Mouse (Mus musculus): Measurements from ENCODE around the gene Gtf2h1.
"Not testable (repeated sequence)": the region's sequence is repeated elsewhere in the genome, so short reads cannot be mapped to it uniquely, and the experiment has no call there.

Gtf2h1 gene

DNA sequence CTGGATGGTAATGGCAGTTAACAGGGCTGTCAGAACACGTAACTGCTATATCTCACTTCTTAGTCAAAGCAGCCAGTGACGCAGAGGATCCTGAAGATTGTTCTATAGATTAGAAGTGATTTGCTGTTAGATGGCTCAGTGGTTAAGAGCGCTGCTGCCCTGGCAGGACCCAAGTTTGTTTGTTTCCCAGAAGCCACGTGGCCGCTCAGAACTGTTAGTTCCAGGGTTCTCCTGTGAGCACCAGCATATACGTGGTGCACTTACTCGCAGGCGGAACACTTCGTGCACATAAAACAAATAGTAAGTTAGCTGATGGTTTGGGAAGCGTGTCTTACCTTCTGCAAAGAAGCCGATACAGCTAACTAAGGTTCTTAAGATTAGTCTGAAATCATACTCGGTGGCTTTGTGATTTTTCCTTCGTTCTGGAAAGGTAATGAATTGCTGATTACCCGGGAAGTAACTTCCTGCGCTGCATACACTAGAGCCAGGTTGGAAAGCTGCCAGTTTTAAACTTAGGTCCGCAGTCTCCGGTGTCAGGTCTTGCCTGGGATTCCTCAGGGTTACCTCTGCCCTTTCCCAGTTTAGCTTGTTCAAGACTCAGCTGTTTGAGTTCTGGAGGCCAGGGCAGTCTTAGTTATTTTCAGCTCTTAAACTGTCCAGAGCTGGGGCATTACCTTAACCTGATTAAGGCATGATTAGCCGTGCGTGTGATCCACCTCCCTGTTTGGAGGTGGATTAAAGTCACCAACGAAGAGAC lies 31.3 kb downstream of the Gtf2h1 start:
- Histone ChIP-seq H3K27me3 (ENCODE audit: insufficient read depth, low read length) (no peaks in the 10 kb centered on the region), H3K4me3 (replicated peaks; ENCODE audit: low read length) (no peak overlapping the region), H3K36me3 (ENCODE audit: insufficient read depth, low read length) (peaks cover 23% of the 10 kb centered on the region), H3K9me3 (ENCODE audit: low read length) (no peaks in the 10 kb centered on the region), H3K4me1 (replicated peaks; ENCODE audit: low read depth, low read length) (peaks cover 52% of the 10 kb centered on the region)
- TF ChIP-seq CTCF (conservative IDR thresholded peaks at IDR 0.05; ENCODE audit: low read length) (no peak), POU5F1 (IDR thresholded peaks at IDR 0.05; ENCODE audit: borderline replicate concordance, low read length) (no peak), NANOG (IDR thresholded peaks at IDR 0.05; ENCODE audit: borderline replicate concordance, low read length) (no peak)

- peaks cover 58% of the 10 kb centered on the region for H3K4me1 ChIP-seq (replicated peaks; ENCODE audit: low read depth, low read length)
- TF ChIP-seq NANOG (IDR thresholded peaks at IDR 0.05; ENCODE audit: borderline replicate concordance, low read length) (no peak), CTCF (conservative IDR thresholded peaks at IDR 0.05; ENCODE audit: low read length) (no peak), POU5F1 (IDR thresholded peaks at IDR 0.05; ENCODE audit: borderline replicate concordance, low read length) (no peak)
Observed at GRCm38 (mm10) chr7:46827803-46828184, 31.9 kb downstream of the Gtf2h1 start.

GRCm38 (mm10) chr7:46829911-46830310 lies 34.0 kb downstream of the Gtf2h1 start:
- no peaks in the 10 kb centered on the region for H3K36me3 ChIP-seq (ENCODE audit: insufficient read depth, low read length)
- no peak overlapping the region for H3K4me3 ChIP-seq (replicated peaks; ENCODE audit: low read length)
- TF ChIP-seq POU5F1 (IDR thresholded peaks at IDR 0.05; ENCODE audit: borderline replicate concordance, low read length) (no peak), NANOG (IDR thresholded peaks at IDR 0.05; ENCODE audit: borderline replicate concordance, low read length) (no peak), CTCF (conservative IDR thresholded peaks at IDR 0.05; ENCODE audit: low read length) (no peak)
- H3K4me1 ChIP-seq (replicated peaks; ENCODE audit: low read depth, low read length), result peaks cover 55% of the 10 kb centered on the region
- H3K9me3 ChIP-seq (ENCODE audit: low read length), result no peaks in the 10 kb centered on the region
- no peaks in the 10 kb centered on the region for H3K27me3 ChIP-seq (ENCODE audit: insufficient read depth, low read length)

More at GRCm38 (mm10) chr7:46827803-46828184, 31.9 kb downstream of the Gtf2h1 start:
- Histone ChIP-seq H3K36me3 (ENCODE audit: insufficient read depth, low read length) (peaks cover 18% of the 10 kb centered on the region), H3K9me3 (ENCODE audit: low read length) (no peaks in the 10 kb centered on the region), H3K27me3 (ENCODE audit: insufficient read depth, low read length) (no peaks in the 10 kb centered on the region), H3K4me3 (replicated peaks; ENCODE audit: low read length) (no peak overlapping the region)

- no peaks in the 10 kb centered on the region for H3K9me3 ChIP-seq (ENCODE audit: low read length)
- H3K27me3 ChIP-seq (ENCODE audit: insufficient read depth, low read length), result no peaks in the 10 kb centered on the region
- no peak for TF ChIP-seq POU5F1 (IDR thresholded peaks at IDR 0.05; ENCODE audit: borderline replicate concordance, low read length)
- no peak for TF ChIP-seq NANOG (IDR thresholded peaks at IDR 0.05; ENCODE audit: borderline replicate concordance, low read length)
- no peak for TF ChIP-seq CTCF (conservative IDR thresholded peaks at IDR 0.05; ENCODE audit: low read length)
- no peak overlapping the region for H3K4me3 ChIP-seq (replicated peaks; ENCODE audit: low read length)
- H3K36me3 ChIP-seq (ENCODE audit: insufficient read depth, low read length), result no peaks in the 10 kb centered on the region
- peaks cover 56% of the 10 kb centered on the region for H3K4me1 ChIP-seq (replicated peaks; ENCODE audit: low read depth, low read length)
Observed at GRCm38 (mm10) chr7:46830799-46831590, 35.1 kb downstream of the Gtf2h1 start.

DNA sequence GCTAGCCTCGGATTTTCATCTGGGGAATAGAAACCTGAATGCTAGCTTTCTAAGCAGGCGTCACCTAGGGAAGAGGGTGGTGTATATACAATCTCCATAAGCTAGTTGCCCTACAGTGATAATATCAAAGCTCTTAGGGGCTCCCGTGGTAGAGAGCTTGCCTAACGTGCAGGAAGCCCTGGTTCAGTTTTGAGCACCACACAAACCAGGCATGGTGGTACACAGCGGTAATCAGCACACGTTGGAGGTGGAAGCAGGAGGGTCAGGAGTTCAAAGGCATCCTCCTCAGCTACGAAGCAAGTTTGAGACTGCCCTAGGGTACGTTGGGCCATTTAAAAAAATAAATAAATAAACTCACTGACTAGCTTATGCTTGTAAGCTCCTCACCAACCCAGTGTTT lies 35.8 kb downstream of the Gtf2h1 start:
- Histone ChIP-seq H3K4me3 (replicated peaks; ENCODE audit: low read length) (no peak overlapping the region), H3K27me3 (ENCODE audit: insufficient read depth, low read length) (no peaks in the 10 kb centered on the region), H3K9me3 (ENCODE audit: low read length) (no peaks in the 10 kb centered on the region), H3K36me3 (ENCODE audit: insufficient read depth, low read length) (no peaks in the 10 kb centered on the region), H3K4me1 (replicated peaks; ENCODE audit: low read depth, low read length) (peaks cover 61% of the 10 kb centered on the region)
- no peak for TF ChIP-seq CTCF (conservative IDR thresholded peaks at IDR 0.05; ENCODE audit: low read length)
- TF ChIP-seq NANOG (IDR thresholded peaks at IDR 0.05; ENCODE audit: borderline replicate concordance, low read length), result no peak
- no peak for TF ChIP-seq POU5F1 (IDR thresholded peaks at IDR 0.05; ENCODE audit: borderline replicate concordance, low read length)

- H3K27me3 ChIP-seq (ENCODE audit: insufficient read depth, low read length); H3K36me3 ChIP-seq (ENCODE audit: insufficient read depth, low read length); H3K4me3 ChIP-seq (replicated peaks; ENCODE audit: low read length); H3K9me3 ChIP-seq (ENCODE audit: low read length): not testable (repeated sequence)
- H3K4me1 ChIP-seq (replicated peaks; ENCODE audit: low read depth, low read length), result peaks cover 62% of the 10 kb centered on the region
Observed at GRCm38 (mm10) chr7:46832112-46832810, 36.4 kb downstream of the Gtf2h1 start.

DNA sequence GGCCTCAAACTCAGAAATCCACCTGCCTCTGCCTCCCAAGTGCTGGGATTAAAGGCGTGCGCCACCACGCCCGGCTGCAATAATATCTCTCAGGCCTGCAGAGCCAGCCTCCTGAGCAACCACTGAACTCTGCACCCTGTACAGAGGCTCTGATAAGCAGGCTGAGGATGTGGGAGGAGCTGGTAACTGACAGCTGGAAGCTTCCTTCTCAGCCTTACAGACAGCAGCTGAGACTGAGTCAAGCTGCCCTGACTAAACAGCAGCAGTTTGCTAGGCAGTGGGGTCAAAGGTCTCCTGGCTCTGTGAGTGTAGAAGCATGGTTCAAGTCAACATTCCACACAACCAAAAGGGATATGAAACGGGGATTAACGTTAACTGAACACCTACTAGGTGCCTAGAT lies 37.4 kb downstream of the Gtf2h1 start:
- H3K27me3 ChIP-seq (ENCODE audit: insufficient read depth, low read length), result no peaks in the 10 kb centered on the region
- no peaks in the 10 kb centered on the region for H3K9me3 ChIP-seq (ENCODE audit: low read length)
- TF ChIP-seq CTCF (conservative IDR thresholded peaks at IDR 0.05; ENCODE audit: low read length) (no peak), POU5F1 (IDR thresholded peaks at IDR 0.05; ENCODE audit: borderline replicate concordance, low read length) (no peak), NANOG (IDR thresholded peaks at IDR 0.05; ENCODE audit: borderline replicate concordance, low read length) (no peak)
- H3K36me3 ChIP-seq (ENCODE audit: insufficient read depth, low read length), result no peaks in the 10 kb centered on the region
- no peak overlapping the region for H3K4me3 ChIP-seq (replicated peaks; ENCODE audit: low read length)
- peaks cover 61% of the 10 kb centered on the region for H3K4me1 ChIP-seq (replicated peaks; ENCODE audit: low read depth, low read length)

- TF ChIP-seq NANOG (IDR thresholded peaks at IDR 0.05; ENCODE audit: borderline replicate concordance, low read length) (no peak), POU5F1 (IDR thresholded peaks at IDR 0.05; ENCODE audit: borderline replicate concordance, low read length) (no peak), CTCF (conservative IDR thresholded peaks at IDR 0.05; ENCODE audit: low read length) (no peak)
- Histone ChIP-seq H3K27me3 (ENCODE audit: insufficient read depth, low read length) (no peaks in the 10 kb centered on the region), H3K4me1 (replicated peaks; ENCODE audit: low read depth, low read length) (peaks cover 66% of the 10 kb centered on the region), H3K36me3 (ENCODE audit: insufficient read depth, low read length) (no peaks in the 10 kb centered on the region), H3K4me3 (replicated peaks; ENCODE audit: low read length) (no peak overlapping the region), H3K9me3 (ENCODE audit: low read length) (no peaks in the 10 kb centered on the region)
Observed at GRCm38 (mm10) chr7:46833670-46834255, 37.9 kb downstream of the Gtf2h1 start.
